Mouse (Mus musculus) mouse embryonic stem cell (cell line): ENCODE measurements at regions not wholly inside any gene's neighbourhood (a gene's known extent, or its start where the extent isn't known, plus 50 kb on each side); places are given as distances from the start of the nearest gene placed in this dataset.
"Not testable (repeated sequence)": the region's sequence is repeated elsewhere in the genome, so short reads cannot be mapped to it uniquely, and the experiment has no call there.

ENCODE experiments used
- in situ Hi-C, 2 experiments: fragments of 300-500 bp; cut with MboI; formaldehyde crosslinking; loops; 1 replicate in 1 of 2; 3 replicates in 1 of 2; pipeline ENCODE4 v1.14.3; 2019 to 2020; ENCODE audit warnings: low sequenced_read_pairs in 2 of 2, low pct_unique_long_range_greater_than_20kb in 1 of 2, mixed read lengths in 1 of 2; ENCODE audit not compliant: unreplicated experiment in 1 of 2

GRCm38 (mm10) chr11:45330319-45330718 lies 521.5 kb upstream of the Clint1 start:
- in situ Hi-C loops, result no loop called here

- in situ Hi-C loops, result no loop called here
Measured at GRCm38 (mm10) chr11:45333756-45334155, 518.1 kb upstream of the Clint1 start.

GRCm38 (mm10) chr11:45349331-45349730 lies 502.5 kb upstream of the Clint1 start:
- in situ Hi-C loops, result no loop called here

- in situ Hi-C loops, result no loop called here
Measured at GRCm38 (mm10) chr11:45365343-45365742, 486.5 kb upstream of the Clint1 start.

GRCm38 (mm10) chr11:45389243-45390146 lies 462.4 kb upstream of the Clint1 start:
- in situ Hi-C loops, result no loop called here

- in situ Hi-C loops, result no loop called here
Measured at GRCm38 (mm10) chr11:45396009-45396408, 455.8 kb upstream of the Clint1 start.

GRCm38 (mm10) chr11:45398188-45398587 lies 453.7 kb upstream of the Clint1 start:
- in situ Hi-C loops, result no loop called here

- in situ Hi-C loops, result no loop called here
Measured at GRCm38 (mm10) chr11:45404377-45405029, 447.3 kb upstream of the Clint1 start.

- in situ Hi-C loops, result not testable (repeated sequence)
Measured at GRCm38 (mm10) chr11:45424066-45424465, 427.8 kb upstream of the Clint1 start.

GRCm38 (mm10) chr11:45440937-45441720 lies 410.7 kb upstream of the Clint1 start:
- in situ Hi-C loops, result no loop called here

- in situ Hi-C loops, result no loop called here
Measured at GRCm38 (mm10) chr11:45446512-45446911, 405.3 kb upstream of the Clint1 start.

- in situ Hi-C loops, result no loop called here
Measured at GRCm38 (mm10) chr11:45454234-45454633, 397.6 kb upstream of the Clint1 start.

GRCm38 (mm10) chr11:45454933-45455332 lies 396.9 kb upstream of the Clint1 start:
- in situ Hi-C loops, result no loop called here

- in situ Hi-C loops, result no loop called here
Measured at GRCm38 (mm10) chr11:45456724-45457123, 395.1 kb upstream of the Clint1 start.

- in situ Hi-C loops, result no loop called here
Measured at GRCm38 (mm10) chr11:45457597-45457996, 394.3 kb upstream of the Clint1 start.

GRCm38 (mm10) chr11:45460000-45460792 lies 391.7 kb upstream of the Clint1 start:
- in situ Hi-C loops, result no loop called here

GRCm38 (mm10) chr11:45464501-45464900 lies 387.4 kb upstream of the Clint1 start:
- in situ Hi-C loops, result no loop called here

- in situ Hi-C loops, result no loop called here
Measured at GRCm38 (mm10) chr11:45466350-45466749, 385.5 kb upstream of the Clint1 start.
